Mouse (Mus musculus) liver, postnatal 0 days (tissue): ENCODE measurements around the gene Tmem62.
A peak's percentile ranks its signal among the peaks of the same experiment; 100 is the strongest.

ENCODE experiments used
- CTCF ChIP-seq: sonication (generic); IDR thresholded peaks from 2 replicates; pipeline ENCODE4 v1.5.1; 2016; ENCODE audit warnings: antibody characterized with exemption, low read depth
- EP300 ChIP-seq: IDR thresholded peaks from 2 replicates; pipeline ENCODE4 v1.6.1; 2016; ENCODE audit warnings: antibody characterized with exemption, low read depth, mild to moderate bottlenecking

DNA sequence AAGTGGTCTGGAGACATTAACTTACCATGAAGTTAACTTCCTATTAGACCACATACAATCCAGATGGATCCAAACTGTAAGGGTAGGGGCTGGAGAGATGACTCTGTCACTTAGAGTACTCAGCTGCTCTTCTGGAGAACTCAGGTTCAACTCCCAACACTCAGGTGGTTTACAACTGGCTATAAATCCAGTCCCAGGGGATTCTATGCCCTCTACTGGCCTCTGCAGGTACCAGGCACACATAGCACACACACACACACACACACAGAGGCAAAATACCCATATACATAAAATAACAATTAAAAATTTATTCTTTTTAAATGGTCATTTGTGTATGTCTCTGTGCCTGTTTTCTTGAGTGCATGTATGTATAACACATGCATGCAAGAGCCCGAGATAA, 62.6 kb downstream of the Tmem62 start:
- no peak for TF ChIP-seq EP300
- peak; percentile 50 for TF ChIP-seq CTCF
